Mouse (Mus musculus): ENCODE measurements at regions not wholly inside any gene's neighbourhood (a gene's known extent, or its start where the extent isn't known, plus 50 kb on each side); places are given as distances from the start of the nearest gene placed in this dataset.

GRCm38 (mm10) chr14:25123541-25124337 is 335.2 kb upstream of the Zmiz1 start:
- TF ChIP-seq CTCF (conservative IDR thresholded peaks at IDR 0.05; ENCODE audit: low read length) (no peak), POU5F1 (IDR thresholded peaks at IDR 0.05; ENCODE audit: borderline replicate concordance, low read length) (no peak), NANOG (IDR thresholded peaks at IDR 0.05; ENCODE audit: borderline replicate concordance, low read length) (no peak)
